Mouse (Mus musculus) hindbrain, embryonic 14.5 days (tissue): ENCODE measurements around the gene Auts2. TPM values are rescaled to one million over a fixed set of nuclear protein-coding genes. Genes with fewer than 3 reads are reported as not detected.

Source experiments
- ATAC-seq: fragments of 200-750 bp; cut with Nextera tagmentation; 2 replicates; pipeline ENCODE4 v1.8.0; 2017; ENCODE audit warnings: moderate number of reproducible peaks, mild to moderate bottlenecking, moderate TSS enrichment, moderate library complexity; ENCODE audit not compliant: low FRiP score
- DNase-seq: peaks from one replicate; pipeline ENCODE4 v3.0.0-alpha.2; 2015; ENCODE audit warnings: low spot score
- H3K27ac ChIP-seq: fragments of 300-500 bp; sonication (generic); 2 replicates; pipeline ENCODE4 v1.5.1; 2014; ENCODE audit warnings: mild to moderate bottlenecking, moderate library complexity
- H3K27me3 ChIP-seq: fragments of 300-500 bp; sonication (generic); 2 replicates; pipeline ENCODE4 v1.6.1; 2014; ENCODE audit warnings: mild to moderate bottlenecking, low read length, mixed read lengths; ENCODE audit not compliant: control insufficient read depth, insufficient read depth
- H3K36me3 ChIP-seq: fragments of 300-500 bp; sonication (generic); replicated peaks from 2 replicates; pipeline ENCODE4 v1.6.1; 2014; ENCODE audit not compliant: control insufficient read depth, insufficient read depth
- H3K4me1 ChIP-seq: fragments of 300-500 bp; sonication (generic); replicated peaks from 2 replicates; pipeline ENCODE4 v1.6.1; 2014; ENCODE audit warnings: antibody characterized with exemption, low read length, mixed read lengths; ENCODE audit not compliant: control insufficient read depth, insufficient read depth
- H3K4me2 ChIP-seq: fragments of 300-500 bp; sonication (generic); replicated peaks from 2 replicates; pipeline ENCODE4 v1.6.1; 2014; ENCODE audit warnings: mild to moderate bottlenecking, moderate library complexity
- H3K4me3 ChIP-seq: fragments of 300-500 bp; sonication (generic); replicated peaks from 2 replicates; pipeline ENCODE4 v1.5.1; 2014; ENCODE audit warnings: mild to moderate bottlenecking, low read length
- H3K9ac ChIP-seq: fragments of 300-500 bp; sonication (generic); 2 replicates; pipeline ENCODE4 v1.6.1; 2014
- H3K9me3 ChIP-seq: fragments of 300-500 bp; sonication (generic); 2 replicates; pipeline ENCODE4 v1.6.1; 2016; ENCODE audit warnings: low read length; ENCODE audit not compliant: control insufficient read depth
- WGBS: fragments of 180-500 bp; shearing (Covaris S2); extraction: QIAGEN DNeasy Blood & Tissue Kit; methylation state at CpG from one replicate; pipeline ENCODE4 v1.1.7; 2014; 5-methylcytosine and 5-hydroxymethylcytosine counted together
- polyA plus RNA-seq: library from polyadenylated mRNA; unstranded; fragments of >200 nt; fragmentation: Nextera tagmentation; extraction: Ambion mirVana; gene quantifications from 2 replicates; pipeline ENCODE4 v1.2.1, GENCODE M21; 2014

Auts2 gene
- polyA plus RNA-seq, 1 experiment from 2014 or later = 61.8 TPM

DNA sequence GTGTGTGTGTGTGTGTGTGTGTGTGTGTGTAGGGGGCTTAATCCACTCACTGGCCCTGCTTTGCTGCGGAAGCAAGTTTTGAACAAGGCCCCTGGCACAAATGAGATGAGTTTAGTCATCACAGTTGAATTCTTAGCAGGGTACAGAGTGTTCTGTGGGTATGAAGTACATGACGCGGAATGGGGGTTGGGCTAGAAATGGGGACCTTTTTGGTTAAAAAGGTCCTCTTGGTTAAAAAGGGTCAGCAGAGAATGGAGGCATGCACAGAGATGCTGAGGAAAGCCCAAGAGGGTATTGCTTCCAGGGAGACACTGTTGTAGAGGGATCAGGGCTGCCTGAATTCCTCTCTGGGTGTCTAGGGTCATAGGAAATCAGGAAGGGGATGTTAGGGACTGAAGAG, 945.6 kb downstream of the Auts2 start:
- ATAC-seq (no peak), DNase-seq (no peak)
- Histone ChIP-seq H3K27me3 (no peaks in the 10 kb centered on the region), H3K9ac (no peak overlapping the region), H3K4me3 (no peak overlapping the region), H3K4me2 (no peak overlapping the region), H3K4me1 (peaks cover 46% of the 10 kb centered on the region), H3K9me3 (no peaks in the 10 kb centered on the region), H3K36me3 (no peaks in the 10 kb centered on the region), H3K27ac (no peak overlapping the region)
- 71% methylated on average over 3 of the region's 3 CpGs for WGBS

GRCm38 (mm10) chr5:131596591-131596990, 946.6 kb downstream of the Auts2 start:
- 1% methylated on average over 10 of the region's 10 CpGs for WGBS
- Histone ChIP-seq H3K4me2 (no peak overlapping the region), H3K4me1 (peaks cover 37% of the 10 kb centered on the region)

GRCm38 (mm10) chr5:131595730-131596129, 947.4 kb downstream of the Auts2 start:
- no peaks in the 10 kb centered on the region for H3K27me3 ChIP-seq
- ATAC-seq (no peak), DNase-seq (no peak)
- no peaks in the 10 kb centered on the region for H3K36me3 ChIP-seq
- H3K9ac ChIP-seq = 0 out of 2 replicates have a peak overlapping the region, but pooled peaks have one; percentile 4
- no peaks in the 10 kb centered on the region for H3K9me3 ChIP-seq
- H3K4me2 ChIP-seq = no peak overlapping the region
- H3K4me3 ChIP-seq = no peak overlapping the region
- H3K4me1 ChIP-seq = peaks cover 28% of the 10 kb centered on the region
- 13% methylated on average over 8 of the region's 8 CpGs for WGBS
- 0 out of 2 replicates have a peak overlapping the region, but pooled peaks have one; percentile 28 for H3K27ac ChIP-seq

More at GRCm38 (mm10) chr5:131596591-131596990, 946.6 kb downstream of the Auts2 start:
- Histone ChIP-seq H3K36me3 (no peaks in the 10 kb centered on the region), H3K9ac (peak overlapping the region; percentile 10; the same call in 1 of the 2 replicates), H3K27me3 (no peaks in the 10 kb centered on the region), H3K9me3 (no peaks in the 10 kb centered on the region), H3K4me3 (no peak overlapping the region), H3K27ac (peak overlapping the region; percentile 49; the same call in 1 of the 2 replicates)
- no peak for DNase-seq
- ATAC-seq = no peak

GRCm38 (mm10) chr5:131594597-131594996, 948.5 kb downstream of the Auts2 start:
- no peaks in the 10 kb centered on the region for H3K36me3 ChIP-seq
- no peak overlapping the region for H3K27ac ChIP-seq
- H3K27me3 ChIP-seq = no peaks in the 10 kb centered on the region
- H3K4me3 ChIP-seq = no peak overlapping the region
- no peak overlapping the region for H3K4me2 ChIP-seq
- H3K4me1 ChIP-seq = peaks cover 18% of the 10 kb centered on the region
- 31% methylated on average over 3 of the region's 3 CpGs for WGBS
- ATAC-seq = no peak
- no peak for DNase-seq
- no peaks in the 10 kb centered on the region for H3K9me3 ChIP-seq
- no peak overlapping the region for H3K9ac ChIP-seq

DNA sequence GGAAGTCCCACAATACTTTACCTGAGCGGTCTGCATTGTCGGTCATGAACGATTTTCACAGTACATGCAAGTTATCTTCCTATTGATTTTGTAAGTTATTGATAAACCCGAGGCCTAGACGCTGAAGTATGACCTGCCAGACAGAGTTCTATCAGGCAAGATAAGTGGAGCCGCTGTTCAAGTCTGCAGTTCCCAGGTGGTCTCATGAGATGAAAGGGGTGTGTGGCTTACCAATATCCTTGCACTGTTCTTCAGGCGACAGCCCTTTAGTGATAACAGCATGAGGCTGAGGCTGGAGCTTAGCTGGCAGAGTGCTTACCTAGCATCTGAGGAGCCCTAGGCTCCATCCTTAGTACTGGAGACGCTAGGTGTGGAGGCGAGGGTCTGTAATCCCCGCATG, 949.9 kb downstream of the Auts2 start:
- Histone ChIP-seq H3K4me2 (no peak overlapping the region), H3K9me3 (no peaks in the 10 kb centered on the region), H3K36me3 (no peaks in the 10 kb centered on the region), H3K4me3 (no peak overlapping the region), H3K4me1 (peaks cover 18% of the 10 kb centered on the region), H3K9ac (no peak overlapping the region), H3K27me3 (no peaks in the 10 kb centered on the region), H3K27ac (no peak overlapping the region)
- 92% methylated on average over 10 of the region's 10 CpGs for WGBS
- DNase-seq (no peak), ATAC-seq (no peak)

DNA sequence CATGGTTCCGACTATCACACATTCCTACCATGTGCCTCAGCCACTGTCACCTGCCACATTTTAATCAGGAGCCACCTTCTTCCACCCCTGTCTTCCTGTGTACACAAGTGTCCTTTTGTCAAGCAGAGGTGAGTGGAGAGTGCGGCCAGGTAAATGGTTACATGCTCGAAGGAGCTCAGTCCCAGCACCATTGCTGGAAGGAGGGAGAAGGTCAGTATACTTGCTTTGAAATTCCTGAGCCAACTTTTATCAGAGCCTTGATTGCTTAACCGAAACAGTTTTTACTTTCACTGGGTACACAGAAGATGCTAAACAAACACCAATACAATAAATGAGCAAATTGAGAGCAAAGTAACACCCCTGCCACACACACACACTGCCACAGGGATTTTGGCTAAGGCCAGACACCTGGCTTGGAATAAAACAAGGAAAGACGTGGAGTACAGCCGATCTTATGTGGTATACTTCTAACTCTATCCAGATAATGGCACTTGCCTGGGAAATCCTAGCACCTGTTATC, 953.1 kb downstream of the Auts2 start:
- ATAC-seq (no peak), DNase-seq (no peak)
- Histone ChIP-seq H3K4me3 (no peak overlapping the region), H3K4me2 (no peak overlapping the region), H3K9me3 (no peaks in the 10 kb centered on the region), H3K27me3 (no peaks in the 10 kb centered on the region), H3K36me3 (no peaks in the 10 kb centered on the region), H3K9ac (no peak overlapping the region), H3K4me1 (peaks cover 22% of the 10 kb centered on the region), H3K27ac (no peak overlapping the region)
- 93% methylated on average over 6 of the region's 6 CpGs for WGBS

DNA sequence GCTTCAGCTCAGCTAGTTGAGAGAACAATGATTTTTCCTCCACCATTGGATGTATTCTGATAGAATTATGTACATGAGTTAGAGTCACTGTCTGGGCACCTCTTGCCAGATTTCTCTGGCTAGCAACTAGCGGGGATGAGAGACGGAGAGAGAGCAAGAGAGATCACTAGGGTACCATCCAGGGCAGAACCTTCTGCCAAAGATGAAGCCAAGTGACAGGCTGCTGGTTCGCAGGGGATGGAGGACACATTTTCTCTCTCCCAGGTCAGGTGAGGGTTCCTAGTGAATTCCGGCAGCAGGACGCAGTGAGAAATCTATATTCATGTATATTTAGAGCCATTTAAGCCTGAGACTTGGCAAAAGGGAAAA, 956.8 kb downstream of the Auts2 start:
- peak overlapping the region; percentile 41 for H3K4me2 ChIP-seq
- ATAC-seq (no peak), DNase-seq (no peak)
- WGBS = 51% methylated on average over 5 of the region's 5 CpGs
- no peak overlapping the region for H3K4me3 ChIP-seq
- peak overlapping the region; percentile 16 for H3K9ac ChIP-seq
- H3K36me3 ChIP-seq = no peaks in the 10 kb centered on the region
- H3K4me1 ChIP-seq = peaks cover 41% of the 10 kb centered on the region
- H3K27me3 ChIP-seq = no peaks in the 10 kb centered on the region
- H3K27ac ChIP-seq = peak overlapping the region; percentile 80
- H3K9me3 ChIP-seq = no peaks in the 10 kb centered on the region

- ATAC-seq = peak; percentile 83
- Histone ChIP-seq H3K9me3 (no peaks in the 10 kb centered on the region), H3K4me3 (no peak overlapping the region), H3K27me3 (no peaks in the 10 kb centered on the region), H3K9ac (peak overlapping the region; percentile 16), H3K4me1 (peaks cover 44% of the 10 kb centered on the region), H3K4me2 (peak overlapping the region; percentile 41), H3K36me3 (no peaks in the 10 kb centered on the region), H3K27ac (peak overlapping the region; percentile 80)
- peak; percentile 74 for DNase-seq
- WGBS = 17% methylated on average over 26 of the region's 26 CpGs
Measured at GRCm38 (mm10) chr5:131585684-131586331, 957.3 kb downstream of the Auts2 start.

DNA sequence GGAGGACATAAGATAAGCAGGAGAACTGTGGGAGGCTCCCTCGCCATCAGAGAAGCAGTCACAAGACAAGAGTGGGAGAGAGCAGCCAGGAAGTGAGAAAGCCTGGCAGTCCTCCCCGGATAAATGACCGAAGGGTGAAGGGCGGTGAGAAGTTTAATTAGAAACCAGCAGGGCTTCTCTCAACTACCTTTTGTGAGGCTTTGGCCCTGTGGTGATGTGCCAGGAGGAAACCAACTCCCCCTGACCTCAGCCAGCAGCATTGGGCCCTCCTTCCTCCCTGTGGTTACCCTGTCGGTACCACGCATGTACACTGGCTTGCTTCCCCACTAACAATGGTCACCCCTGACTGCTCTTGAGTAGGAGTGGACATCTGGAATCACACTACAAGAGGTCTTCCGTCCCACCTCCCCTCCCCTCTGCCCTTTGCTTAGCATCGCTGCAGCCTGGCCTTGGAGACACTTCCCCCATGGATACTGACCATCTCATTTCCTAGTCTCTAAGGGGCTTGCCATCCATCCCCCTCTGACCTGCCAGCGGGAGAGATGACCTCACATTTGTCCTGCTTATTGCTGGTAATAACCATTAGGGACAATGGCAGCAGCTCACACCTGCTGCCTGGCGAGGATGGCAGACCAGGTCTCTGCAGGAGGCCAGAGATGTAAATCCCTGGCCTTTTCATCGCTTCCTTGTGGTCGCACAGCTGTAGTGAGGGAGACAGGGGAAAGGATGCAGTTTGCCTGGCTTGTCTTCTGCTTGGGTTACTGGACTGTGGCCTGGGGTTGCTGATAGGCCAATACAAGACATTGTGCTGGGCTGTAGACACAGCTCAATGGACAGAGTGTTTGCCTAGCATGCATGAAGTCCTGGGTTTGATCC, 958.6 kb downstream of the Auts2 start:
- Histone ChIP-seq H3K4me3 (no peak overlapping the region), H3K27me3 (no peaks in the 10 kb centered on the region), H3K9ac (no peak overlapping the region), H3K4me1 (peaks cover 44% of the 10 kb centered on the region), H3K27ac (peak overlapping the region; percentile 80), H3K4me2 (no peak overlapping the region), H3K36me3 (no peaks in the 10 kb centered on the region), H3K9me3 (no peaks in the 10 kb centered on the region)
- WGBS = 17% methylated on average over 12 of the region's 12 CpGs
- ATAC-seq (no peak), DNase-seq (no peak)
